Mouse (Mus musculus) MEL (cell line): Measurements from ENCODE around the gene 1700025G04Rik. TPM values are rescaled to one million over a fixed set of nuclear protein-coding genes. Genes with fewer than 3 reads are reported as not detected.

ENCODE experiments used
- DNase-seq: peaks from one replicate; pipeline ENCODE4 v3.0.0; 2011; ENCODE audit warnings: low read depth, low spot score
- H3K27ac ChIP-seq: 2 replicates; pipeline ENCODE4 v1.5.1; 2012; ENCODE audit warnings: low read depth, mild to moderate bottlenecking, control low read depth, low read length, moderate library complexity; ENCODE audit not compliant: control insufficient read depth
- H3K27me3 ChIP-seq, 2 experiments: fragments of 150-350 bp in 1 of 2; sonication (generic) in 1 of 2; 2 replicates each; pipeline ENCODE4 v1.6.1; 2012; ENCODE audit warnings: low read length in 2 of 2, mild to moderate bottlenecking in 2 of 2, improper control_type of control experiment in 1 of 2, moderate library complexity in 1 of 2; ENCODE audit not compliant: insufficient read depth in 2 of 2, control insufficient read depth in 1 of 2
- H3K36me3 ChIP-seq, 2 experiments: 2 replicates each; pipeline ENCODE4 v1.6.1; 2012 to 2014; ENCODE audit warnings: low read length in 2 of 2, improper control_type of control experiment in 1 of 2, inconsistent platforms in 1 of 2, mild to moderate bottlenecking in 1 of 2; ENCODE audit not compliant: insufficient read depth in 2 of 2, control insufficient read depth in 1 of 2
- H3K4me1 ChIP-seq, 2 experiments: fragments of 150-350 bp in 1 of 2; sonication (generic) in 1 of 2; 2 replicates each; pipeline ENCODE4 v1.6.1; 2012; ENCODE audit warnings: low read length in 2 of 2, improper control_type of control experiment in 1 of 2, mild to moderate bottlenecking in 1 of 2; ENCODE audit not compliant: insufficient read depth in 2 of 2, control insufficient read depth in 1 of 2
- H3K4me3 ChIP-seq, 2 experiments: fragments of 150-350 bp in 1 of 2; sonication (generic) in 1 of 2; 2 replicates each; pipeline ENCODE4 v1.5.1; 2012; ENCODE audit warnings: low read depth in 2 of 2, low read length in 2 of 2, mild to moderate bottlenecking in 2 of 2, moderate library complexity in 2 of 2, control low read depth in 1 of 2, improper control_type of control experiment in 1 of 2; ENCODE audit not compliant: control insufficient read depth in 1 of 2, insufficient read depth in 1 of 2
- H3K79me2 ChIP-seq: 2 replicates; pipeline ENCODE4 v1.6.1; 2012; ENCODE audit warnings: mild to moderate bottlenecking, low read length, moderate library complexity; ENCODE audit not compliant: control insufficient read depth, poor library complexity, insufficient read depth
- H3K9ac ChIP-seq: 2 replicates; pipeline ENCODE4 v1.6.1; 2012; ENCODE audit warnings: low read depth, mild to moderate bottlenecking, control low read depth, low read length, moderate library complexity; ENCODE audit not compliant: control insufficient read depth, poor library complexity, severe bottlenecking
- H3K9me3 ChIP-seq: fragments of 150-350 bp; sonication (generic); replicated peaks from 2 replicates; pipeline ENCODE4 v1.6.1; 2012; ENCODE audit warnings: mild to moderate bottlenecking, low read length, improper control_type of control experiment, moderate library complexity; ENCODE audit not compliant: insufficient read depth
- BHLHE40 ChIP-seq: IDR thresholded peaks from 2 replicates; pipeline ENCODE4 v1.6.1; 2012; ENCODE audit warnings: low read depth, mild to moderate bottlenecking, inconsistent platforms, low read length, improper control_type of control experiment, borderline replicate concordance
- CHD1 ChIP-seq: IDR thresholded peaks from 2 replicates; pipeline ENCODE4 v1.6.1; 2012; ENCODE audit warnings: low read depth, mild to moderate bottlenecking, inconsistent platforms, low read length, improper control_type of control experiment
- E2F4 ChIP-seq: IDR thresholded peaks from 2 replicates; pipeline ENCODE4 v1.6.1; 2011; ENCODE audit warnings: low read depth, low read length, improper control_type of control experiment, borderline replicate concordance
- GATA1 ChIP-seq: IDR thresholded peaks from 2 replicates; pipeline ENCODE4 v1.6.1; 2011; ENCODE audit warnings: low read depth, low read length, improper control_type of control experiment
- HCFC1 ChIP-seq: IDR thresholded peaks from 2 replicates; pipeline ENCODE4 v1.6.1; 2012; ENCODE audit warnings: low read depth, mild to moderate bottlenecking, inconsistent platforms, low read length, improper control_type of control experiment, moderate library complexity
- MAFK ChIP-seq: IDR thresholded peaks from 2 replicates; pipeline ENCODE4 v1.6.1; 2011; ENCODE audit warnings: low read depth, mild to moderate bottlenecking, low read length, improper control_type of control experiment, borderline replicate concordance
- MAX ChIP-seq: IDR thresholded peaks from 2 replicates; pipeline ENCODE4 v1.6.1; 2011; ENCODE audit warnings: low read length, improper control_type of control experiment
- MAZ ChIP-seq: IDR thresholded peaks from 2 replicates; pipeline ENCODE4 v1.6.1; 2012; ENCODE audit warnings: low read depth, mild to moderate bottlenecking, inconsistent platforms, low read length, improper control_type of control experiment
- MXI1 ChIP-seq: IDR thresholded peaks from 2 replicates; pipeline ENCODE4 v1.6.1; 2011; ENCODE audit warnings: mild to moderate bottlenecking, low read depth, low read length, improper control_type of control experiment
- SMC3 ChIP-seq: IDR thresholded peaks from 2 replicates; pipeline ENCODE4 v1.6.1; 2011; ENCODE audit warnings: low read depth, low read length, improper control_type of control experiment
- TAL1 ChIP-seq: IDR thresholded peaks from 2 replicates; pipeline ENCODE4 v1.6.1; 2012; ENCODE audit warnings: mild to moderate bottlenecking, inconsistent platforms, low read length, moderate library complexity, mixed read lengths
- TBP ChIP-seq: IDR thresholded peaks from 2 replicates; pipeline ENCODE4 v1.8.0; 2011; ENCODE audit warnings: low read depth, low read length, improper control_type of control experiment
- ZC3H11A ChIP-seq: IDR thresholded peaks from 2 replicates; pipeline ENCODE4 v1.6.1; 2012; ENCODE audit warnings: low read depth, mild to moderate bottlenecking, inconsistent platforms, low read length, improper control_type of control experiment
- ZMIZ1 ChIP-seq: IDR thresholded peaks from 2 replicates; pipeline ENCODE4 v1.6.1; 2012; ENCODE audit warnings: low read depth, mild to moderate bottlenecking, inconsistent platforms, low read length, improper control_type of control experiment, moderate library complexity
- polyA plus RNA-seq, 2 experiments: library from polyadenylated mRNA; stranded (reverse) in 1 of 2; unstranded in 1 of 2; fragments of >175 nt in 1 of 2; fragments of >200 nt in 1 of 2; gene quantifications; 2 replicates each; pipeline versions ENCODE4 v1.2.1 to v1.2.4; 2012; ENCODE audit warnings: low replicate concordance in 2 of 2, low read depth in 1 of 2; ENCODE audit not compliant: insufficient read length in 2 of 2, insufficient read depth in 1 of 2, missing spikeins in 1 of 2
- total RNA-seq: library from RNA; depleted of rRNA; stranded (reverse); fragments of 300-350 nt; gene quantifications from 2 replicates; pipeline ENCODE4 v1.2.3, GENCODE M21; 2012

1700025G04Rik gene
- total and polyA plus RNA-seq, 3 experiments: 0.04 to 0.91 TPM; not detected in 1

- no peak for TF ChIP-seq GATA1
- no peak for TF ChIP-seq HCFC1
- TF ChIP-seq ZC3H11A: no peak
Measured at GRCm38 (mm10) chr1:151998721-151999206, 91.2 kb downstream of the 1700025G04Rik start (continued).

GRCm38 (mm10) chr1:151997591-151997990, 92.3 kb downstream of the 1700025G04Rik start:
- Histone ChIP-seq H3K9me3 (no peaks in the 10 kb centered on the region), H3K4me3 (no peak overlapping the region), H3K79me2 (no peaks in the 10 kb centered on the region), H3K4me1 (peaks cover 0 to 5% of the 10 kb centered on the region in 2 experiments; a peak in 1 of 4 replicates), H3K27ac (no peak overlapping the region), H3K36me3 (peaks cover 0 to 4% of the 10 kb centered on the region in 2 experiments; a peak in 2 of 4 replicates), H3K27me3 (no peaks in the 10 kb centered on the region), H3K9ac (no peak overlapping the region)
- DNase-seq: peak; percentile 56
- TF ChIP-seq MAX (peak; percentile 29; the same call in 1 of the 2 replicates), MAZ (no peak)

GRCm38 (mm10) chr1:151995948-151996697, 93.8 kb downstream of the 1700025G04Rik start:
- Histone ChIP-seq H3K4me3 (no peak overlapping the region), H3K79me2 (no peaks in the 10 kb centered on the region), H3K4me1 (peaks cover 0 to 5% of the 10 kb centered on the region in 2 experiments; a peak in 1 of 4 replicates), H3K27ac (no peak overlapping the region), H3K9ac (no peak overlapping the region), H3K9me3 (no peaks in the 10 kb centered on the region), H3K27me3 (no peaks in the 10 kb centered on the region), H3K36me3 (peaks cover 0 to 4% of the 10 kb centered on the region in 2 experiments; a peak in 2 of 4 replicates)
- DNase-seq: no peak
- TF ChIP-seq BHLHE40 (no peak), ZMIZ1 (no peak), TBP (no peak), MXI1 (no peak), E2F4 (no peak), TAL1 (no peak), MAFK (no peak), GATA1 (no peak), CHD1 (no peak), ZC3H11A (no peak), SMC3 (no peak)
